Mouse (Mus musculus): ENCODE data around the gene Tmem253. TPM values are rescaled to one million over a fixed set of nuclear protein-coding genes. Genes with fewer than 3 reads are reported as not detected.

The Tmem253 gene
- total RNA-seq (2023) = 1.4 TPM in 1 of 4 replicates, not detected in the others

DNA sequence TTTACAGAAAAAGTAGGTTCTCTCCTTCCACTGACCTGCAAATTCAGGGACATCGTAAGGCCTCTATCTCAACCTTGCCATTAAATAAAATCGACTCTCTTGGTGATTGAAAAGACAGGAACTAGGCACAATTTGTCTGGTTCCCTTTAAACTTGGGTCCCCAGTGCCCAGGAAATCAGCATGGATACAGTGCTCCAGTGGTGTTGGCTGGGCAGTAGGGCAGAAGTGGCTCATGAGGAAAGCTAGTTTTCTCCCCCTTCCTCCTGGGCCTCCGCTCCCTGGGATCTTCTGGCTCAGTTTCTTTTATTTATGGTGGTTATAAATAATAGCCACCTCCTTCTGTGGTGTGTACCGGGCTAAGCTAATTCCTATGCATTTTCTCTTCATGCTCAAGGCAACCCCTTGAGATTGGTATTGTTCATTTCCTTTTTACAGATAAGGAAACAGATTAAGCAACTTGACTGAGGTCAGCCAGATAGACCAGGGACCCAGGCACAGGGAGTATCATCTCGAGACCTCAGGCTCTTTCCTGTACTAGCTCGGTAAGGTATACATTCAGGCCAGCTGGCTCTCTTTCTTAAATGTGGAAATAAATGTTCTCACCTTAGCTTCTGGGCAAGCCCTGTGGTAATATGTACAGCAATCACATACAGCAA, at the start of gene Tmem253:
TSS of gene Tmem253 (plus strand) at position 214 of the 656 bp plus-strand sequence.

DNA sequence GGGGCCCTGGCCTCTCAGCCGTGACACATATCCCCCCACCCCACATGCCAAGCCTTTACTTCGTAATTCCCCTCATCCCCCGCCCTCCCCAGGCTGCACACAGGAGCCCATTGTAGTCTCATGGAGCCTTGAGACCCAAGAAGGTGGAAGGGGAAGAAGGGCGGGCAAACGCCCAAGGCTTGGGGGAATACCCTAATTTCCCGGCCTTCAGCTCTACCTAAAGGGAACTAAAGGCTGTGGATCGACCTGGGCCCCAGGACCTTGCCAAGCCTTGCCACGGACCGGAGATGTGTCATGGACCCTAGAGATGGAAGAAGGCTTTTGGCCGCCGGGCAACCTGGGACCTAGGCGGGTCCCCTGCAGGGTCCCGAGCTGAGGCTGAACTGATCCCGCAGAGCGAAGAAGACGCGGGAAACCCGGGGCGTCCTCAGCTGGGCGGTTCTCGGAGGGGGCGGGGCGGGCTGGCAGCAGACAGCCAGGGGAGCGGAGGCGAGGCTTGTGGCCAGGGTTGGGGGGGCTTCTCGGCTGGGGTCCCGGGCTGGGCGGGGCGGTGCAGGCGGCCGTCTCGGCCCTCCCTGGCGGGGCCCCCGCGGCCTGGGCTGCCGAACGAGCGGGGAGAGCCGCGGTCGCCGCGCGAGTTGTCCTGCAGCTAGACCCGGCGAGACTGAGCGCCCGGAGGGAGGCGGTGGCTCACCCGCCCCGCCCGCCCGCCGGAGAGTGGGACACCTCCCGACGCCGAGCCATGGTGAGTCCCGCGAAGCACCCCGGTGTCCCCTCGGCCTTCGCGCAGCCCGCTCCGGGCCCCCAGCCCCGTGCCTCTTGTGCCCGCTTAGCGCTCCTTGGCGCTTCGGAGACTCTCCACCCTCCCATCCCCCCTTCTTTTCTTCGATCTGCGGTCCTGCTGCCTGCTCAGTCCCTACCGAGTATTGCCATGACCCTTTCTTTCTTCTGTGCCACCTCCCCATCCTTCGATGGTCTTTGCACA, 30.9 kb upstream of the Tmem253 start, which contains the start of gene Arhgef40:
TSS of gene Arhgef40 (plus strand) at position 473 of the 985 bp plus-strand sequence.

DNA sequence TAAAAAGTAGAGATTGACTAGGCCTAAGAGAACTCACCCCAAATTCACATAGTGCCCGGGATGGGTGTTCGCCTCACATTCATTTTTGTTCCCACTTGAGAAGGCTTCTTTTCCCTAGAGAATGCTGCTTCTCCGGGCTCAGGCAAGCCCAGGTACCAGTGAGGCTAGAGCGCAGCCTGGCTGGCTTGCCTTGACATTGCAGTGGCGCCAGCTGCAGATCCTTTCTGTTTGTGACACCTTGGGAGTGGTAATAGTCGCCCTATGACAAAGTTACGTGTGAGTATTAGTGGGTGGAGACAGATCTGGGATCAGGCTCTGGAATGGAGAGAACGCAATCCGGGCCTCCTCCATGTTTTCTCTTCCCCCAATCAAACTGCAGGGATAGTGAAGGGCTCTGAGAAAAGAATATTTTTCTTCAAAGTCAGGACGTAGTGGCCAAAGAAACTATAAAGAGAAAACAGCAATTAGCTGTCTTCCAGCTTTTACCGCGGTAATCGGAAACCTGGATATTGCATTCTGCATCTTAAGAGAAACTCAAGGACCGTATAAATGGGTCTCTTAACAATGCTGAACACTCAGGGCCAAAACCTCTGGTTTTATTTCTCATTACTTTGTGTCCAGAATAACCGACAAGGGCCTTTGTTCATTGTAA, 5.2 kb downstream of the Tmem253 start, which contains the start of gene Zfp219:
TSS of gene Zfp219 (minus strand) at position 248 of the 652 bp plus-strand sequence.

DNA sequence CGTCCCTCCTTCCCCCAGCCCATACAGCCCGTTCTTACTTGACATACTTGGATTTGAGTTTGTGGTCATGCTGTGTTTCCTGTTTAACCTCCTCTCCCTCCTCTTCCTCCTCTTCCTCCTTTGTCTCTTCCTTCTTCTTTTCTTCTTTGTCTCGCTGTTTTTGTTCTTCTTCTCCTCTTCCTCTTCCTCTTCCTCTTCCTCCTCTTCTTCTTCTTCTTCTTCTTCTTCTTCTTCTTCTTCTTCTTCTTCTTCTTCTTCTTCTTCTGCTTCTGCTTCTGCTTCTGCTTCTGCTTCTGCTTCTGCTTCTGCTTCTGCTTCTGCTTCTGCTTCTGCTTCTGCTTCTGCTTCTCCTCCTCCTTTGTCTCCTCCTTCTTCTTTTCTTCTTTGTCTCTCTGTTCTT, 26.9 kb downstream of the Tmem253 start, which contains the start of gene Olfr221:
TSS of gene Olfr221 (minus strand) at position 101 of the 400 bp plus-strand sequence.

Other genes with a start within 250 kb of the Tmem253 start
- gene Ang4, start 242.1 kb upstream of the Tmem253 start, total RNA-seq (2023) = not detected in 4 replicates
- not detected in 4 replicates for gene AY358078, start 215.6 kb upstream of the Tmem253 start, total RNA-seq (2023)
- not detected in 4 replicates for gene Ear6, start 162.0 kb upstream of the Tmem253 start, total RNA-seq (2023)
- gene Mettl17, start 130.8 kb upstream of the Tmem253 start, total RNA-seq (2023) = 55.5 to 70.0 TPM (median 69.1 TPM) in 4 replicates
- 0.53 to 0.73 TPM (median 0.57 TPM) in 4 replicates for gene Slc39a2, start 122.8 kb upstream of the Tmem253 start, total RNA-seq (2023)
- 2.6 TPM in 1 of 4 replicates, not detected in the others for gene Ndrg2, start 101.5 kb upstream of the Tmem253 start, total RNA-seq (2023)
- not detected in 4 replicates for gene Tppp2, start 97.2 kb upstream of the Tmem253 start, total RNA-seq (2023)
- gene Rnase13, start 92.9 kb upstream of the Tmem253 start, total RNA-seq (2023) = not detected in 4 replicates
- gene Arhgef40, start 30.9 kb upstream of the Tmem253 start, total RNA-seq (2023) = 0.52 to 1.9 TPM (median 1.2 TPM) in 3 of 4 replicates, not detected in the other
- 10.3 to 15.8 TPM (median 11.6 TPM) in 4 replicates for gene Zfp219, start 5.1 kb downstream of the Tmem253 start, total RNA-seq (2023)
- gene Olfr221, start 26.8 kb downstream of the Tmem253 start, total RNA-seq (2023) = not detected in 4 replicates
- 402 to 432 TPM (median 411 TPM) in 4 replicates for gene Hnrnpc, start 88.4 kb downstream of the Tmem253 start, total RNA-seq (2023)
- 26.6 to 47.6 TPM (median 37.0 TPM) in 4 replicates for gene Rpgrip1, start 95.0 kb downstream of the Tmem253 start, total RNA-seq (2023)
- gene Supt16, start 181.8 kb downstream of the Tmem253 start, total RNA-seq (2023) = 66.0 to 72.9 TPM (median 70.2 TPM) in 4 replicates
- 267 to 322 TPM (median 286 TPM) in 4 replicates for gene Chd8, start 242.1 kb downstream of the Tmem253 start, total RNA-seq (2023)

All from B cell, adult 62 days (primary cell).